Mouse (Mus musculus): ENCODE measurements around the gene Cmklr1. TPM values are rescaled to one million over a fixed set of nuclear protein-coding genes. Genes with fewer than 3 reads are reported as not detected.

Gene Cmklr1
- polyA plus RNA-seq, 1 experiment from 2014 or later, result 1.7 TPM

Other genes starting within 250 kb of the Cmklr1 start
- 0.03 and 0.15 TPM in 2 replicates for gene Wscd2, start 160.1 kb downstream of the Cmklr1 start, polyA plus RNA-seq (2015; fragmentation: Nextera tagmentation; extraction: Ambion mirVana)
- not detected in 2 replicates for gene 1700069L16Rik, start 74.3 kb upstream of the Cmklr1 start, polyA plus RNA-seq (2015; fragmentation: Nextera tagmentation; extraction: Ambion mirVana)
- 2.6 and 2.8 TPM in 2 replicates for gene Ficd, start 85.4 kb upstream of the Cmklr1 start, polyA plus RNA-seq (2015; fragmentation: Nextera tagmentation; extraction: Ambion mirVana)
- gene Sart3, start 122.1 kb upstream of the Cmklr1 start, polyA plus RNA-seq (2015; fragmentation: Nextera tagmentation; extraction: Ambion mirVana), result 17.5 and 20.7 TPM in 2 replicates
- 79.1 and 85.3 TPM in 2 replicates for gene Iscu, start 122.3 kb upstream of the Cmklr1 start, polyA plus RNA-seq (2015; fragmentation: Nextera tagmentation; extraction: Ambion mirVana)
- gene Tmem119, start 150.1 kb upstream of the Cmklr1 start, polyA plus RNA-seq (2015; fragmentation: Nextera tagmentation; extraction: Ambion mirVana), result 4.0 and 4.2 TPM in 2 replicates
- gene Selplg, start 182.2 kb upstream of the Cmklr1 start, polyA plus RNA-seq (2015; fragmentation: Nextera tagmentation; extraction: Ambion mirVana), result 13.2 and 15.3 TPM in 2 replicates